Mouse (Mus musculus): ENCODE measurements at regions not wholly inside any gene's neighbourhood (a gene's known extent, or its start where the extent isn't known, plus 50 kb on each side); places are given as distances from the start of the nearest gene placed in this dataset.
"Not testable (repeated sequence)": the region's sequence is repeated elsewhere in the genome, so short reads cannot be mapped to it uniquely, and the experiment has no call there.

DNA sequence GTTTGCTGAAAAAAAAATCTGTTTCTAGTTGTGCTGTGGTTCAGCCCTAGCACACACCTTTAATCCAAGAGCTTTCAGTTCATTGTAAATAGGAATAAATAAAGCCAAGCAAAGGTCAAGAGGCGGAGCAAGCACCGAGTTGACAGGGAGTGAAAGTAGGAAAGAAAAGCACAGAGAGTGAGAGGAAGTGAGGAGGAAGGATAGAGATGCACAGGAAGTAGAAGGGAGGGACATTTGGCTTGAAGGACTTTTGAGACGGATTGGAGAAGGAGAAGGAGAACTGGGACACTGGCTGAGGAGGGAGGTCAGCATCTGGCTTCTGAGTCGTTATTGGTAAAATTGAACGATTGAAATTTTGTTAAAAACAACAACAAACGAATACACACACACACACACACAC lies 402.0 kb upstream of the Igfbp7 start:
- no peak for DNase-seq (ENCODE audit: low spot score)

DNA sequence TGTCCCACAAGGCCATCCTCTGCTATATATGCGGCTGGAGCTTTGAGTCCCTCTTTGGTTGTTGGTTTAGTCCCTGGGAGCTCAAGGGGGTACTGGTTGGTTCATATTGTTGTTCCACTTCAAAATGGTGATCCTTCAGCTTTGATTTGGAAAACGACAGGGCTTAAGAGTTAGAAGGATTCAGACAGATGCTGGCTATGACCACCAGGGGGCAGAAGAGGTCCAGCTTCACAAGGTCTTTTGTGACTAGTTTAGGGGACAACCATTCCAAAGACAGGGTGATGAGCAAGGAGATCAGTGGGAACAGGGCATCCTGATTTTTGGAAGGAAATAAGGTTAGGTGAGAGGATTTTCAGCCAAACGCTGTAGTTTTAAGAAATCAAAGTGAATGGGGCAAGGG lies 399.9 kb upstream of the Igfbp7 start:
- peak; percentile 13 for DNase-seq (ENCODE audit: low spot score)

DNA sequence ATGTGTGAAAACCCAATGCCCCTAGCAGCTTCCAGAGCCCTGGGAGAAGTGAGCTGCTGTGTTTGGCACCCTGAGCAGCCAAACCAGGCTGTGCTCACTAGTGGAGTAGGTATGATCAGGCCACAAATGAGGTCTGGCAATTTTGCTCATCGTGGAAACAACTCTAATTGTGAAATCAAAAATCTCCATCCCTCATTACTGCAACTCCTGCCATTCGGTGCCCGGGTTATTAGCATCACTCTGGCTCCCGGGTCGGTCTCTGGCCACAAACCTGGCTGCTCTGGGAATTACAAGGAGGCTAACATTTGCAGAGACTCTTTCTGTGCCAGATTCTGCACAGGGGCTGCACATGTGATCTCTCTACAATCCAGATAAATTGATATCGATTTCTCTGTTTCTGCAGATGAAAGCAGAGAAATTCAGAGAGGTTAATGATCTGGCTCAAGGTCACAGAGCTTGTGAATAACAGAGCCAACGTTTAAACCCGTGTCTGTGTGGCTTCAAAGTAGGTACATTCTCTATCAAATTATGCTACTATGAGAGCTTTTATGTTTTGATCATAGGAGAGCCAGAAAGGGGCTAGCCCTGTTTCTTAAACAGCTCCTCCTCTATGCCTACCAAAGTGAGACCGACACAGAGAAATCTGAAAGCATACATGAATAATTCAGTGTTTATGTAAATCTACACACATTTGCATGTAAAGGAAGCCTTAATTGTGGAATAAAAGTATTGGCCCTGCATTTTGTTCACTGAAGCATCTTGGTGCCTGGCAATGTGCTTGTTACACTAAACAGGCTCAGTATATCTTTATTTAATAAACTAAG lies 398.7 kb upstream of the Igfbp7 start:
- DNase-seq (ENCODE audit: low spot score) = no peak

DNA sequence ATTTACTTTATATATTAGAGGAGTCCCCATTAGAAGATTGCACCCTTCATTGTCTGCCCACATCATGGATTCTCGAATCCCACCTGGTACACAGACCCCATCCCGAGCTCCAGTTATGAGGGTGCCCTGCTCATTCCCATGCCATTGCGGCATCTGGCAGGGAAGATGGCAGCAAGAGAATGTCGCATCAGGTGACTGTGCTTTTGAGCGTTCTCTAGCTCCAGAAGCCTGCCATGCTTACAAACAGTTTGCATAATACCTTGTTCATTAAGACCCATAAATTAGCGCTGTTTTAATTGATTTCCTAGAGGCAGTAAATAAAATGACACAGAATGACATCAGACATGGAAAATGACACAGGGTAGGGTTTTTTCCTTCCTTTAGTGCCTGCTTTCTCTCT lies 398.0 kb upstream of the Igfbp7 start:
- DNase-seq (ENCODE audit: low spot score) = no peak

DNA sequence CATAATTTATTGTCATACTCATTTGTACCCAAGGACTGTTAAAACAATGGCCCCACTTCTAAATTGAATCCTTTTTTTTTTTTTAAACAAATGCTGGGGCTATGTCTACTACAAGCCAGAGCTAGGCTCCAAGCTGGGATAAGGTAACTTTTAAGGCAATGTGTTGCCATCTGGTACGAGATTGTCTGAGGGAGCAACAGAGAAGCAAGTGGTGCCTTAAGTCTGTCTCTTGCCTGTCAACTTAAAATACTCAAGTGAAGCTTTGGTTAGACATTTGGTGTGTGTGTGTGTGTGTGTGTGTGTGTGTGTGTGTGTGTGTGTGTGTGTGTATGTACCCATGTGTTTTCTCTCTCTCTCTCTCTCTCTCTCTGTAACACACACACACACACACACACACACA lies 397.5 kb upstream of the Igfbp7 start:
- no peak for DNase-seq (ENCODE audit: low spot score)

DNA sequence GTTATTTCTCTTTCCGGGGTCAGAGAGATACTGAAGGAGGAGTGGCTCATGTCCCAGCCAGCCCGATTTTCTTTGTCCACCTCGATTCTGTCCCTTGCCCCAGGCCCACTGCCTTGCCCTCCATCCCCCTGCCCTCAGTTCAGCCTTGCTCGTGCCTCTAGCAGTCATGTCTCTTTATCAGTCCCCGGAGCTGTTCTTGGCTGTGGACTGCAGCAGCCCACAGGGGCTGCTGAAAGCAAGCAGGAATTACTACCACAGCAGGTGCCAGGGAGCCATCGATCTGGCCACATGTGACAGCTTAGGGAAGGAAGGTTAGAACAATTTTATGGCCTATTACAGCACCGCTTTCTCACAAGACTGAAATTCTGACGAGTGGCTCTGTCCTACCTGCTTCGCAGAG lies 396.3 kb upstream of the Igfbp7 start:
- no peak for DNase-seq (ENCODE audit: low spot score)

DNA sequence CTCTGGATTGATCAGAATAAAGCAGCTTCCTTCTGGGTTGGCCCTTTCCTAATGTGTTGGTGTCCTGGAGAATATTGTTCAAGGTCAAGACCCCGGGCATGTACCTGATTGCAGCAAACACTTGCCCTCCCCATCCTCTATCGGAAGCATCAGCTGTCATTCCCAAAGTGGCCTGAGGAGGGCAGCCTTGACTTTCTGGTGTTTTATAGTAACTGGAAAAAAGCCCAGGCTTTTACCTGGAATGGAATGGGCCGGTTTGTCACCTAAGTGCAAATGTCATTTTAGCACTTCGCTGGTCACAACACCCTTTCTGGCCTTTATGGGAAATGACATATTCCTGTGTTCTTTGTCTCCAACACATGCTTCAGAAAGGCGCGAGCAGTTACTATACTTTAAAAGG lies 395.7 kb upstream of the Igfbp7 start:
- no peak for DNase-seq (ENCODE audit: low spot score)

DNA sequence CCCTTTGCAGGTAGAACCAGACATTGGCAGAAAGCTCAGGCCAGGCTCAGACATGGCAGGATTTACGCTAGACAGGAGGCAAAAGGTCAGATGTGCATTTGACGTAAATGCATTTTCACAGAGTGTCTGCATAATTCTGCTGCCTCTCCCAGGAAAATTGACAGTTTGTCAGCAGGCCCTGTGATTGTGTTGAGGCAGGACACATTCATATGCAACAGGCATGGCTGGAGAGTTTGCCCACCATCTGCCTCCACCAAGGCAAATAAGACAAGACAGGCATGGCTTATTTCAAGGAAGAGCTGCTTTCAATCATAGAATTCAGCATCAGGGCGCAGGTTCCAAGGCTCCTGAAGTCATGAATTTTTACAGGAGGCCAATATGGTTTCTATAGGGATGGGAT lies 389.1 kb upstream of the Igfbp7 start:
- no peak for DNase-seq (ENCODE audit: low spot score)

DNA sequence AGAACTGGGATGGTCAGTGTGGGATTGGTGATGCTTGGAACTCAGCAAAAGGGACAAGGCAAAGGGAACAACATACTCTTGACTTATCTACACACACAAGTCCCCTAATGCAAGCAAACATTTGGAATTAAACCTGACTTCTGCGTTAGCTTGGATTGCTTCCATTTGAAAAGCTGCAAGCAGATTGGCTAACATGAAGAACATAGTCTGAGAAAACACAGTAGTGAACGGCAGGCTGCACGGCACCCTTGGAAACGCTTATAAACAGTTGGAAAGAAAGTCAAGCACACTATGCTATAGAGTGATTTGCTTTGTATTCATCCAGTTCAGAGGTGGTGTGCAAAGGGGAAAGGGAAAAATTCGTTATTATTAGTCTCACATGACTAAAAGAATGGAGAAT lies 387.9 kb upstream of the Igfbp7 start:
- no peak for DNase-seq (ENCODE audit: low spot score)

DNA sequence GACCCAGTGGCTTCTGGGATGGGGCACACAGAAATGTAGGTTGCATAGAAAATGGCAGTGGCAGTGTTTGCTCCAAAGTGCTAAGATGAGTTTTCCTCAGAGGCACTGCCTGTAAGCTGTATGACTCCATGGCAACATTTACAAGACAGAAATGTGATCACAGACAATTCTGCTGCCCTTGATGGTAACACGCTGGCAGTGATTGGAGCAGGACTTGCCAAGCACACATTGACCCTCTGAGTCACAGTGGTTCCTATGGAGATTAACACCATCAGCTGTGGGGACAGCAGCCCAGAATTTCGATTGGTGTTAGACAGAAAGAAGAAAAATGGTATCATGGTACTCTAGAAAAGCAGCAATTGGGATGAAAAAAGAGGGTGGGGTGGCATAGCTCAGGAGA lies 376.1 kb upstream of the Igfbp7 start:
- no peak for DNase-seq (ENCODE audit: low spot score)

DNA sequence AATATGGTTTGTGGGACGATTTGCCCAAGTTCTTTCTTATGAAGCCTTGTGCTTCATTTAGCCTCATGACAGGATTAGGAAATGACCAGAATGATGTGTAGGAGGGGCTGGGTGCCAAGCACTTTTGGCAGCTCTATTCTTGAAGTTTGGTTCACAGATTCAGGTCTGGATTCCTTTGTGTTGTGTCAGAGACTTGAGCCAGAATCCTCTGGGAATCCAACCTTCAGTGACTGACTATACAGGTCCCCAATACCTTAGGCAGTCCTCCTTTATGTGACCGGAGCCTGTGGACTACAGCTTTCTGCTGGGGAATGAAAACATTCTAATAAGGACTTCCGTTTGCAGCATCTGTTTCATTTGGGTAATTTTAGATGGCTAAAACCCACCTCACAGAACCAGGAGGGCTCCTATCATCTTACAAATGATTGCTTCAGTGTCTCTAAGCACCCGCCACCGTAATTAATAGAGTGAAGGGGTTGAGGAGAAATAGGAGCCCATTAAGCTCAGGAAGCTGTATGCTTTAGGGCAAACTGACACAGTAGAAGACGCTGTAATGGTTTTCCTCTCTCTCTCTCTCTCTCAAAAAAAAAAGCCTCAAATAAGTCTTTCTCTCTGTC lies 354.7 kb upstream of the Igfbp7 start:
- no peak for DNase-seq (ENCODE audit: low spot score)

DNA sequence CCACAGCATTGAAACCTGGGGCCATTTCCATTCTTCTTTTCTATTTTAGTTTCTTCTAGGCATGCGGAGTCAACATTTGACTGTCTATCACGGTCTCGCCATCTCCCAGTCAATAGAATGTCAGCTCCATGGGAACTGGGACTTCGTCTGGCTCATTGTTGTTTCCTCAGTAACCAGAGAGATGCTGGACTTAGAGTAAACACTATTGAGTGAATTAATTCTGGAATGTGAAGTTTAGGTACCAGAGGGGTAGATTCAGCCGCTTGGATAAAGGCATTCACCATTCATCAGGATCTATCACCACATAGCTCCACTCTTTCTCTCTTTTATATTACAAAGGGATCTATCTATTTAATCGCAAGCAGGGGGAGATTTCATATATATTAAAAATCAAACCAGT lies 354.2 kb upstream of the Igfbp7 start:
- no peak for DNase-seq (ENCODE audit: low spot score)

DNA sequence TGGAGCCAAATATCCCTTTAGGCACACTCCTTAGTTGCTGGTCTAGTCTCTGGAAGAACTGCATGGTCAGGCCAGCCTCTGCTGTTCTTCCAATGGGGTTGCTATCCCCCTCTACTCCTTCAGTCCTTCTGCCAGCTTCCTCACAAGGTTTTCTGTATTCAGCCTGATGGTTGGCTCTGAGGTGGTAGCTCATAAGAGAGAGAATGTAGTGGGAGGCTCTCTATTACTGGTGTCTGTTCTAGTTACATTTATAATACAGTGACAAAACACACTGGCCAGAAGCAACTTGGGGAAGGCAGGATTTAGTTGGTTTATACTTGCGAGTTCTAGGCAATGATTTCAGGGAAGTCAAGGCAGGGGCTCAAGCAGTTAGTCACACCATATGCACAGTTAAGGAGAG lies 341.1 kb upstream of the Igfbp7 start:
- DNase-seq (ENCODE audit: low spot score) = no peak

DNA sequence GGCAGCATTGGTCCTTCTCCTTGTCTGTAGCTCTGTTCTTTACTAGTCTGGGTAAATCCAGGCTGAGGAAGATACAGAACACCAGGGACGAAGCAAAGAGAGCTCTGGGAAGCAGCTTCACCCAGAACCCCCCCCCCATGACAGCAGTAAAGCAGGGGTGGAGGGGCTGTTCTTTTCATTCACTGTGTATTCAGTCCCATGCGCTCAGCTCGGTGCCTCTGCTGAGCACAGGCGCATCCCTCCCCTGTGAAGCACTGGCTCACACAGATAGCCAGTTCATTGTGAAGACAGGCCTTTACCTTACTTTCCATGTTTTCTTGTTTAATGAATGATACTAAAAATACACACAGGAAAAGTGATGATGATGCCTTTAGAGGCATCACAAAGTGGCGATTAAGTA lies 338.8 kb upstream of the Igfbp7 start:
- no peak for DNase-seq (ENCODE audit: low spot score)

DNA sequence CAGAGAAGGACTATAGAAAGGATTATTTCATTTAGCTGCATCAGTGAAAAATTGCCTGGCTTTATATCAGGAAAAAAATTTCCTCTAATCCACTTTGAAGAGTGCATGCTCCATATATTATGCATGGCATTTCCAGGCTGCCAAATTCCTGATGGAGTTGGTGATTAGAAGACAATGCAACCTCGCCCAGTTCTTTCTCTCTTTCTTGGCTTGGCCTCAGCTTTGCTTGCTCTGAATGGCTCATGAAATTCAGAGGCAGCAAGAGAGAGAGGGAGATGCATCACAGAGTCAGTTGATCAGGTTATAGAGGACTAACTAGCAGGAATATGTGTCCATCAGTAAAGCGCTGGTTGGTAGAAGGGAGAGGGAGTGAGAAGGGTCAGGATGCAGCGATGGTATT lies 335.6 kb upstream of the Igfbp7 start:
- DNase-seq (ENCODE audit: low spot score) = no peak

DNA sequence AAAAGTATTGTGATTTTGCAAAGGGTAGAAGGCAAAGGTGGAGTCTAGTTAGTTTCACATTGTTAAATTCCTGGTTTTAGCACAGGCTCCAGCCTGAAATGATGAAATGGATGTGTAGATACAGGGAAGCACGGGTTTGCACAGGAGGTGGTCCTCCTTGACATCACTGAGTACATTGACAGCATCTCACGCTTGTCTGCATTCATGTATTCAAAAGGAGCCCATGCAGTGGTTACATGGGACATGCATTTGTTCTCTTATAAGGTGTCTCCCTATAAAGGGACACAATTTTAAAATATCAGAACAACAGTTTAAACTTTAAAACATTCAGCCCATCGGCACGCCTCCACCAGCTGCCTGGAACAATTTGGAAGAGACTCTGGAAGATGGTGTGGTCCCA lies 322.4 kb upstream of the Igfbp7 start:
- DNase-seq (ENCODE audit: low spot score) = not testable (repeated sequence)

DNA sequence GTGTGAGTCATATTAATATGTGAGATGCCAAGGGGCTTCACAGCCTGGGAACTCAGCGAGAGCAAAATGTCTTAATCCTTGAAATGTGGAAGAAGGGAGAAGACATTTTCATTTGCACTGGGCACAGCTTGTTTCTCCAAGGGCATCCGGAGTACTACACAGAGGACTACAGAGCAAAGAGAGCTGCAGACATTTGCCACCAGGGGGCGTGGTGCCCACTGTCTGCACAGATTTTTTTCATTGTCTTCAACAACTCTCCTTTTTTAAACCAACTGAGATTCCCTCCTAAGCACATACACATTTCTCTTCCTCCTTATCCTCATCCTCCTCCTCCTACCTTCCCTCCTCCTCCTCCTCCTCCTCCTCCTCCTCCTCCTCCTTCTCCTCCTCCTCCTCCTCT lies 273.8 kb upstream of the Igfbp7 start:
- no peak for DNase-seq (ENCODE audit: low spot score)

DNA sequence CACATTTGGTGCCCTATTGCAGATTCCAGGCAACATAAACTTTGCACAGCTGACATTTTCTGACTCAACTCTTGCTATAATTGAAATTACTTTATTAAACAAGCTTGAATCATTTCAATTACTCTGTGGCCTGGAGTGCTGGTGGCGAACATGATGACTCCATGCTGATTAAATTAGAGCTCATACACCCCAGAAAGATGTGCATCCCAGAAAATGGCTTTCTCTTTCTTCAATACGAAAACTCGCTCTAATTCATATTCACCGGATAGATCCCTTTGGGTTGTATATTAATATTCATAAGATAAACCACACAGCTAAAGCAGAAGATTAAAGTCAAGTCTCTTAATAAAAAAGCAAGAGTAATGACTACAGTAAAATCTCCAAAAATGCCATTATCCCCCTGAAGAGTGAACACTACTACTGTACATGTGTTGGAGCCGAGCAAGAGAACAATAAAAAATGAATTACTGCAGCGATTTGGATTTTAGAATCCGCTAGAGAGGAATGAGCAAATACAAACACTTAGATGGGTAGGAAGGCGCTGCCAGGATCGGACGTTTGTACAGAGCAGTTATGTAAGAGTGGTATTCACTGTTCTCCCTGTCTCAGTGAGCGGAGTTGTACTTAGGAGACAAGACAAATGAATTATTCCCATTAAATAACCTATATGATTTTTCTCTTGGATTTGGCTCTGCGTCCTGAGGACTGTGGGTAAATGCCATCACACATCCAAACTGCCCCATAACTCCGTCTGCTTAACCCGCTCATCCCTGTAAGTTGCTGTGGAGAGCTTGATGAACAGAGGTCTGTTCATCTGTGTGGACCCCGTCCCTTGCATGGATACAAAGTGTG lies 264.5 kb upstream of the Igfbp7 start:
- no peak for DNase-seq (ENCODE audit: low spot score)

DNA sequence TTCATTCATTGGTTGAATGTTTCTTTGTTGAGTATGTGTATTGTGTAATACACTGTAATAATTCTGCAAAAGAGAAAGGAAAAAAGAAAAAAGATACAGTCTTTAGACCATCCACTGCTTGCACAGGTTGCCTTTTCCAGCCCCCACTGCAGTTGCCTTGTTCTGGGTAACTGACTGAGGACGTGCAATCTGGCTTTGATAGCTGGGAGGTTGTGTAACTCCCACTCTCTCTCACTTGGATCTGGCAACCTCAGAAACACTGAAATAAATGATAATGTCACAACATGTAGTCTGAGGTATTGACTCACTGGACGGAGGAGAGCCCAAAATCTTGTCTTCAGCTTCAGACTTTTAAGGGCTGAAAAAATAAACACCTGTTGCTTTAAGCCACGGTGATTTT lies 255.3 kb upstream of the Igfbp7 start:
- DNase-seq (ENCODE audit: low spot score) = no peak

DNA sequence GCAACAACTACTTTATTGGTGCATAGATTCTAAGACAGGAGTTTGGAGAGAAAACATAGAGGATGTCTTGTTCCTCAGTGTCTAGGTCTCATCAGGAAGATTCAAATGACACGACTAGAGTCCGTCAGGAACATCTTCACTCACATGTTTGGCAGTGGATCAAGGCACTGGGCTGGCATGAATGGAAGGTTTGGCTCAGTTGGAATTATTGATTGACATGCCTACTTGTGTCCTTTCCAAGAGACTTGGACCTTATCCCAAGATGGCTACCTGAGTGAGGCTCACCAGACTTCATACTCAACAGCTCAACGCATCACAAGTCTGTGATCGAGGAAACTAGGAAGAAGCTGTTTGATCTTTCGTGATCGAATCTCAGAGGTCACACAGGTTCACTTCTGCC lies 251.2 kb upstream of the Igfbp7 start:
- DNase-seq (ENCODE audit: low spot score) = no peak

DNA sequence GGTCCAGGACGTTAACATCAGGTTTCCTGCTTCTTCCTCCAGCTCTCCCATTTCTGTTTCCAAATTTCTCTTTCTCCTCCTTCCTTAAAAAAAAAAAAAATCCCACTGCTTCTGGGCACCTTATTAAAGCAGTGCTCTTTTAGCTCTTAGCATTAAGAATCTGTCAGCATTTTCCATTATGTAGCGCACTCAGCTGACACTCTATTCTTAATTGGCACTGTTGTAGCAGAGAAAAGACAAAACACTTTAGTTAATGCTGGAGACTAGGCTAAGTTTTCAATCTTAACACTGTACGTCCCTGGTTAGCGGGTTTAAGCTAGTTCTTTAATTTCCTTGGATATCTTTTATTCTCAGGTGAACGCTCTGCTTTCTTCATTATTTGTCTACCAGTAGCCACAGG lies 236.8 kb upstream of the Igfbp7 start:
- DNase-seq (ENCODE audit: low spot score) = no peak

DNA sequence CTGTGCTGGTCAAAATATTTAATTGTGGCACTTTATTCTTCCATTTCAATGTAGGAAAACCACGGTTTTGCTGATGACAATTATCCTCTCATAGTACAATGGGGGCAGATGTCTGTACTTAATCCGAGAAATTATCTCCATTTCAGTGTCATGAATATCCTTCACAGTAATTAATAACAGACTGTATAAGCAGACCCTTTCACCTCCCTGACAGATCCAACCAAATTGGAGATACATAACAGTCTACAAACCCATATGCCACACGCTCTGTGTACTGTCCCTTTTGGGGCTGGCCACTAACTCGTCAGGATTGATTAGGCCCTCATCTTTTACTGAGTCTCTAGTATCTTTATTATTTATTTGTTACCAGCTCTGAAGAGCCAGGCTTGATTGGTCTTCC lies 212.6 kb upstream of the Igfbp7 start:
- DNase-seq (ENCODE audit: low spot score) = no peak

DNA sequence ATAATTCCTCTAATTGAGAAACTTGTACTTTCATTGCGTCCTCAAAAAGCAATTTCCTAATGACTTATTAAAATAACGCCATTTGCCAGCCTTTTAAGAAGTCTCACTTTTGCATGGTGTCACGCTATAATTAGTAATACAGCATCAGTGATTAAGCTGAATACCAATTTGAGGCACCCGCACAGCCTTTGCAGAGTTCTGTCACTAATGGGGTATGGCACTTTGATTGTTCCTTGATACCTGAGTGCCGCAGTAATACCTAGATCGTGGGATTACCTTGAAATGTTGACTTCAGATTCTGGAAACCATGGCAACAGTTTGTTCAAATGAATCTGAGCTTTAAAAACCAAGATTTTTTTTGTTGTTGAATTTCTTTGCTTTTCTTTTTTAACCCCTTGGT lies 202.7 kb upstream of the Igfbp7 start:
- no peak for DNase-seq (ENCODE audit: low spot score)
